Mouse (Mus musculus) hindbrain, embryonic 14.5 days (tissue): ENCODE measurements around the gene Fastk. TPM values are rescaled to one million over a fixed set of nuclear protein-coding genes. Genes with fewer than 3 reads are reported as not detected.

Source experiments
- ATAC-seq: fragments of 200-750 bp; cut with Nextera tagmentation; 2 replicates; pipeline ENCODE4 v1.8.0; 2017; ENCODE audit warnings: moderate number of reproducible peaks, mild to moderate bottlenecking, moderate TSS enrichment, moderate library complexity; ENCODE audit not compliant: low FRiP score
- DNase-seq: peaks from one replicate; pipeline ENCODE4 v3.0.0-alpha.2; 2015; ENCODE audit warnings: low spot score
- H3K27ac ChIP-seq: fragments of 300-500 bp; sonication (generic); 2 replicates; pipeline ENCODE4 v1.5.1; 2014; ENCODE audit warnings: mild to moderate bottlenecking, moderate library complexity
- H3K27me3 ChIP-seq: fragments of 300-500 bp; sonication (generic); 2 replicates; pipeline ENCODE4 v1.6.1; 2014; ENCODE audit warnings: mild to moderate bottlenecking, low read length, mixed read lengths; ENCODE audit not compliant: control insufficient read depth, insufficient read depth
- H3K36me3 ChIP-seq: fragments of 300-500 bp; sonication (generic); replicated peaks from 2 replicates; pipeline ENCODE4 v1.6.1; 2014; ENCODE audit not compliant: control insufficient read depth, insufficient read depth
- H3K4me1 ChIP-seq: fragments of 300-500 bp; sonication (generic); replicated peaks from 2 replicates; pipeline ENCODE4 v1.6.1; 2014; ENCODE audit warnings: antibody characterized with exemption, low read length, mixed read lengths; ENCODE audit not compliant: control insufficient read depth, insufficient read depth
- H3K4me2 ChIP-seq: fragments of 300-500 bp; sonication (generic); replicated peaks from 2 replicates; pipeline ENCODE4 v1.6.1; 2014; ENCODE audit warnings: mild to moderate bottlenecking, moderate library complexity
- H3K4me3 ChIP-seq: fragments of 300-500 bp; sonication (generic); replicated peaks from 2 replicates; pipeline ENCODE4 v1.5.1; 2014; ENCODE audit warnings: mild to moderate bottlenecking, low read length
- H3K9ac ChIP-seq: fragments of 300-500 bp; sonication (generic); 2 replicates; pipeline ENCODE4 v1.6.1; 2014
- H3K9me3 ChIP-seq: fragments of 300-500 bp; sonication (generic); 2 replicates; pipeline ENCODE4 v1.6.1; 2016; ENCODE audit warnings: low read length; ENCODE audit not compliant: control insufficient read depth
- WGBS: fragments of 180-500 bp; shearing (Covaris S2); extraction: QIAGEN DNeasy Blood & Tissue Kit; methylation state at CpG from one replicate; pipeline ENCODE4 v1.1.7; 2014; 5-methylcytosine and 5-hydroxymethylcytosine counted together
- polyA plus RNA-seq: library from polyadenylated mRNA; unstranded; fragments of >200 nt; fragmentation: Nextera tagmentation; extraction: Ambion mirVana; gene quantifications from 2 replicates; pipeline ENCODE4 v1.2.1, GENCODE M21; 2014

Gene Fastk
- polyA plus RNA-seq, 1 experiment from 2014 or later = 92.9 TPM

DNA sequence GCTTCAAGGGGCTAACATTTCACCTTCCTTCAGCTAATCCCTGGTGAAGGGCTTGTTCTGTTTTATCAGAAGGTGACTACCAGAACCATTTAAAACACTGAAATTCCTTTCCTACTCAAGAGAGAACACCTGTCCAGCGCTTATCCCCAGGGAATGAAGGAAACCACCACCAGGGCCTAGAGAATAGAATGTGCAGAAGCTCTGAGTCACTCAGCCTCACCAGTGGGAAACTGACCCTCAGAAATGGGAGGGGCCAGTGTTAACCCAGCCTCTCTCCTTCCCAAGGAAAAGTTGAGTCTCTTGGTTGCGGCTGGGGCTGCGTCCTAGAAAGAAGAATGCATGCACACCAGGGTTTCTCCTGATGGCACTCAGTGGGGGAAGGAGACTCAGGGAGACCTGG is 10.0 kb upstream of the Fastk start:
- Histone ChIP-seq H3K27me3 (no peaks in the 10 kb centered on the region), H3K4me1 (peaks cover 42% of the 10 kb centered on the region), H3K9ac (peak overlapping the region; percentile 42), H3K9me3 (no peaks in the 10 kb centered on the region), H3K36me3 (peaks cover 11% of the 10 kb centered on the region), H3K4me2 (peak overlapping the region; percentile 96), H3K27ac (peak overlapping the region; percentile 21; the same call in 1 of the 2 replicates), H3K4me3 (no peak overlapping the region; the same call in 1 of the 2 replicates)
- 55% methylated on average over 3 of the region's 3 CpGs for whole genome bisulfite sequencing
- ATAC-seq (no peak), DNase-seq (no peak)

GRCm38 (mm10) chr5:24453985-24454303 is 8.9 kb upstream of the Fastk start:
- Histone ChIP-seq H3K27me3 (0 out of 2 replicates have a peak, but pooled peaks cover 4% of the 10 kb centered on the region), H3K4me2 (peak overlapping the region; percentile 96), H3K4me1 (peaks cover 42% of the 10 kb centered on the region), H3K36me3 (0 out of 2 replicates have a peak, but pooled peaks cover 8% of the 10 kb centered on the region), H3K27ac (peak overlapping the region; percentile 49; the same call in 1 of the 2 replicates), H3K9ac (peak overlapping the region; percentile 90), H3K4me3 (peak overlapping the region; percentile 86), H3K9me3 (no peaks in the 10 kb centered on the region)
- no peak for ATAC-seq
- DNase-seq = no peak
- 14% methylated on average over 2 of the region's 2 CpGs for WGBS

DNA sequence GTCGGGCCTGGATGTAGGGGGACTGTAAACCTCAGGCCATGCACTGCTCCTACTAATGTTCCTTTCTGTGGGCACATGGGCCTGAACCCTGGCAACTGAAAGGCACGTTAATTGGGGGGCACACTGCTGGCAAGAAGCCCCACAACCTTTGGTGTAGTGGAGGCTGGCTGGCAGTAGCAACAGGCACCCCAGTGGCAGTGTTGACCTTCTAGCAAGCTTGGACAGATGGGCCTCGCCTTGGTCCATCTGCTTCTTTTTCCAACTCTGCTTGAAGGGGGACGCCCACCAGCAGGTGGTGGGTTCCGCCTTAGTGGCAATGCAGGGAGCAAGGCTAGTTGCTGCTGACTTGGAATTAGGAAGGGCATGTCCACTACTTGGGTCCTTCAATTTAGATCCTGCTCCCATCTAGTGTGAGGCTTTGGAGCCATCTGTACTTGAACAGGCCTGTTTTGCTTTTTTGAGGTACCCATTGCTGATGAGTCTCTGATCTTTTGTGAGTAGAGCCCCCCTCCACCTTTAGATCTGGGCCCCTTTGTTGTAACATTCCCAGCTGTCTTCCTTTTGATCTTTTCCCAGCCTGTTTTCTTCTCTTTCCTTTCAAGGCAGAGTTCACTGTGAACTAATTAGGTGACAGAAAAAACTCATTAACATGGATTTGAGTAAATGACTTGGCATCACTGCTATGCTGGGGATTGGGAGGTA is 8.3 kb upstream of the Fastk start:
- Histone ChIP-seq H3K9ac (peak overlapping the region; percentile 90), H3K4me2 (peak overlapping the region; percentile 96), H3K4me3 (peak overlapping the region; percentile 86), H3K4me1 (peaks cover 43% of the 10 kb centered on the region), H3K27ac (peak overlapping the region; percentile 92), H3K27me3 (0 out of 2 replicates have a peak, but pooled peaks cover 4% of the 10 kb centered on the region), H3K36me3 (0 out of 2 replicates have a peak, but pooled peaks cover 8% of the 10 kb centered on the region), H3K9me3 (no peaks in the 10 kb centered on the region)
- DNase-seq (no peak), ATAC-seq (no peak; the same call in 1 of the 2 replicates)
- WGBS = 3% methylated on average over 5 of the region's 5 CpGs

DNA sequence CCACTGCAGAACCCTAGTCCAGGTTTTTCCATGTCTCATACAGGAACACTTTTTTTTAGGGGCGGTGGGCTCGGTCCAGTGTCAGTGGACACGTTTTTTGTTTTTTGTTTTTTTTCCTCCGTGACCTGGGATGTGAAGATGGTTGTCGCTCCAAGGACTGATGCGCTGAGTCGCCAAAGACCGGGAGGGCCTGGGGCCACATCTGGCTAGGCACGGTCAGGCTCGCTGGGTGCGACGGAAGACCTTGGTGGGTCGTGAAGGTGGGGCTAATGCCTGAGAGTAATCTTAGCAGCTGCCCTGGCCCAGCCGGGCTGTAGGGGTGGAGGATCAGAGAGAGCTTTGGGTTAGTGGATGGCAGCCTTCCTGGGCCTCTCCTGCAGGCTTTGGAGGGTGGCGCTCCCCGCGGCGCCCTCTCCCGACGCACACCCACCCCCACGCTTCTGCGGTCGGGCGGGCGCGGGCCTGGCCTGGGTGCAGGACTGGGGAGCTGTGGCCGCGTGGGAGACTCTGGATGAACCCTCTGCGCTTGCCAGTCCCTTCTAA is 7.7 kb upstream of the Fastk start:
- H3K27ac ChIP-seq = peak overlapping the region; percentile 92
- H3K9me3 ChIP-seq = no peaks in the 10 kb centered on the region
- peak overlapping the region; percentile 90 for H3K9ac ChIP-seq
- DNase-seq (no peak), ATAC-seq (peak; percentile 1; the same call in 1 of the 2 replicates)
- H3K36me3 ChIP-seq = 0 out of 2 replicates have a peak, but pooled peaks cover 8% of the 10 kb centered on the region
- 0 out of 2 replicates have a peak, but pooled peaks cover 4% of the 10 kb centered on the region for H3K27me3 ChIP-seq
- H3K4me2 ChIP-seq = peak overlapping the region; percentile 96
- under 1% methylated on average over 24 of the region's 29 CpGs for WGBS
- H3K4me3 ChIP-seq = peak overlapping the region; percentile 86
- H3K4me1 ChIP-seq = peaks cover 48% of the 10 kb centered on the region

DNA sequence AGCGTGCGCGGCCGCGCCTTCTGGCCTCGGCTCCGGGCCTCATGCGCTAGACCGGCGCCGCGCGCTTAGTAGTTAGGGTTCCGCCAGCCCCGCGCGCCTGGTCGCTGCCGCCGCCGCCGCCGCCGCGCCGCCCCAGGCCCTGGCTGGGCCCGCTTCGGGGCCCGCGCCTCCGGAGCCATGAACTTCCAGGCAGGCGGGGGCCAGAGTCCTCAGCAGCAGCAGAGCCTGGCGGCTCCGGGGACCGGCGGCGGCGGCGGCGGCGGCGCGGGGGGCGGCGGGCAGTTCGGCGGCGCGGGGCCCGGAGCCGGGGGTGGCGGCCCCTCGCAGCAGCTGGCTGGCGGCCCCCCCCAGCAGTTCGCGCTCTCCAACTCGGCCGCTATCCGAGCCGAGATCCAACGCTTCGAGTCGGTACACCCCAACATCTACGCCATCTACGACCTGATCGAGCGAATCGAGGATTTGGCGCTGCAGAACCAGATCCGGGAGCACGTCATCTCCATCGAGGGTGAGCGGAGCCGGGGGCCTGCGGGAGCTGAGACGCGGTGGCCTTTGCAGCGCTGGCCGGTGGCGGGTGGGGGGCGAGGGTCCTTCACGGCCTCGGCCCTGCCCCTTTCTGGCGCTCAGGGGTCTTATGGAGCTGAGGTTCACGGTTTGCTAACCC is 7.1 kb upstream of the Fastk start, which contains the start of gene Agap3:
Gene Agap3, plus strand, starts transcription at position 148 of the 661 bp plus-strand sequence.
- peaks cover 52% of the 10 kb centered on the region for H3K4me1 ChIP-seq
- DNase-seq (peak; percentile 55), ATAC-seq (no peak)
- H3K9me3 ChIP-seq = no peaks in the 10 kb centered on the region
- peak within 1 kb of the TSS; percentile 86 for H3K4me3 ChIP-seq
- H3K27ac ChIP-seq = peak within 1 kb of the TSS; percentile 92
- H3K36me3 ChIP-seq = 0 out of 2 replicates have a peak, but pooled peaks cover 2% of the 10 kb centered on the region
- peak within 1 kb of the TSS; percentile 90 for H3K9ac ChIP-seq
- H3K27me3 ChIP-seq = 0 out of 2 replicates have a peak, but pooled peaks cover 4% of the 10 kb centered on the region
- H3K4me2 ChIP-seq = peak within 1 kb of the TSS; percentile 96
- WGBS = under 1% methylated on average over 58 of the region's 85 CpGs

GRCm38 (mm10) chr5:24451264-24452029 is 6.4 kb upstream of the Fastk start:
- peak overlapping the region; percentile 90 for H3K9ac ChIP-seq
- 4% methylated on average over 28 of the region's 66 CpGs for WGBS
- H3K4me3 ChIP-seq = peak overlapping the region; percentile 86
- H3K4me1 ChIP-seq = peaks cover 54% of the 10 kb centered on the region
- H3K27ac ChIP-seq = peak overlapping the region; percentile 92
- H3K9me3 ChIP-seq = no peaks in the 10 kb centered on the region
- DNase-seq (peak; percentile 85), ATAC-seq (peak; percentile 75)
- H3K36me3 ChIP-seq = no peaks in the 10 kb centered on the region
- H3K4me2 ChIP-seq = peak overlapping the region; percentile 96
- 0 out of 2 replicates have a peak, but pooled peaks cover 4% of the 10 kb centered on the region for H3K27me3 ChIP-seq

GRCm38 (mm10) chr5:24447624-24448298 is 2.7 kb upstream of the Fastk start, which contains the start of gene Tmub1:
Tmub1 (minus strand) TSS chr5:24447854.
- 0 out of 2 replicates have a peak, but pooled peaks cover 5% of the 10 kb centered on the region for H3K36me3 ChIP-seq

GRCm38 (mm10) chr5:24446630-24447029 is 1.5 kb upstream of the Fastk start:
- WGBS = 94% methylated on average over 7 of the region's 7 CpGs
- no peak for DNase-seq
- 0 out of 2 replicates have a peak, but pooled peaks cover 4% of the 10 kb centered on the region for H3K27me3 ChIP-seq
- H3K36me3 ChIP-seq = peaks cover 9% of the 10 kb centered on the region
- H3K4me1 ChIP-seq = peaks cover 36% of the 10 kb centered on the region
- H3K27ac ChIP-seq = no peak overlapping the region
- H3K9ac ChIP-seq = no peak overlapping the region
- no peak overlapping the region for H3K4me3 ChIP-seq
- ATAC-seq = no peak
- H3K9me3 ChIP-seq = no peaks in the 10 kb centered on the region
- peak overlapping the region; percentile 82 for H3K4me2 ChIP-seq

More at GRCm38 (mm10) chr5:24447624-24448298, 2.7 kb upstream of the Fastk start, which contains the start of gene Tmub1:
- peak; percentile 75 for DNase-seq
- Histone ChIP-seq H3K27ac (peak within 1 kb of the TSS; percentile 45), H3K27me3 (0 out of 2 replicates have a peak, but pooled peaks cover 4% of the 10 kb centered on the region), H3K4me2 (peak within 1 kb of the TSS; percentile 82), H3K9ac (peak within 1 kb of the TSS; percentile 72), H3K4me3 (peak within 1 kb of the TSS; percentile 58), H3K9me3 (no peaks in the 10 kb centered on the region), H3K4me1 (peaks cover 36% of the 10 kb centered on the region)
- ATAC-seq = peak; percentile 64
- 2% methylated on average over 34 of the region's 34 CpGs for whole genome bisulfite sequencing
